Mouse (Mus musculus) natural killer cell, adult 2 months (primary cell): ENCODE data around the gene Adamts17.
A peak's percentile ranks its signal among the peaks of the same experiment; 100 is the strongest.

Experiments
- DNase-seq, 2 experiments: peaks; one replicate each; pipeline ENCODE4 v3.0.0; 2022; ENCODE audit warnings: low spot score in 2 of 2

The Adamts17 gene

GRCm38 (mm10) chr7:67072015-67072685 is 232.6 kb downstream of the Adamts17 start:
- no peak for DNase-seq

GRCm38 (mm10) chr7:67082751-67083150 is 243.2 kb downstream of the Adamts17 start:
- DNase-seq: no peak

- DNase-seq: no peak
Measured at GRCm38 (mm10) chr7:67087759-67088158, 248.2 kb downstream of the Adamts17 start.

- DNase-seq: no peak
Measured at GRCm38 (mm10) chr7:67097096-67097495, 257.6 kb downstream of the Adamts17 start.

- DNase-seq: no peak
Measured at GRCm38 (mm10) chr7:67101418-67101973, 262.0 kb downstream of the Adamts17 start.

- no peak for DNase-seq
Measured at GRCm38 (mm10) chr7:67110551-67111159, 271.1 kb downstream of the Adamts17 start.

- DNase-seq: peak; percentile 49
Measured at GRCm38 (mm10) chr7:67112495-67113216, 273.1 kb downstream of the Adamts17 start.

- peak in 1 of 2 experiments; percentile 4 for DNase-seq
Measured at GRCm38 (mm10) chr7:67114056-67114455, 274.5 kb downstream of the Adamts17 start.

GRCm38 (mm10) chr7:67115056-67115455 is 275.5 kb downstream of the Adamts17 start:
- DNase-seq: no peak

GRCm38 (mm10) chr7:67135140-67135539 is 295.6 kb downstream of the Adamts17 start:
- no peak for DNase-seq

GRCm38 (mm10) chr7:67142347-67143015 is 302.9 kb downstream of the Adamts17 start:
- no peak for DNase-seq

GRCm38 (mm10) chr7:67145748-67146147 is 306.2 kb downstream of the Adamts17 start:
- no peak for DNase-seq

GRCm38 (mm10) chr7:67146151-67146550 is 306.6 kb downstream of the Adamts17 start:
- DNase-seq: no peak

GRCm38 (mm10) chr7:67149707-67150106 is 310.2 kb downstream of the Adamts17 start:
- no peak for DNase-seq

- DNase-seq: no peak
Measured at GRCm38 (mm10) chr7:67152626-67153025, 313.1 kb downstream of the Adamts17 start.

- DNase-seq: no peak
Measured at GRCm38 (mm10) chr7:67162135-67162534, 322.6 kb downstream of the Adamts17 start.

GRCm38 (mm10) chr7:67168288-67168687 is 328.8 kb downstream of the Adamts17 start:
- DNase-seq: no peak

- no peak for DNase-seq
Measured at GRCm38 (mm10) chr7:67168763-67169569, 329.4 kb downstream of the Adamts17 start.

- DNase-seq: no peak
Measured at GRCm38 (mm10) chr7:67173522-67174195, 334.1 kb downstream of the Adamts17 start.

GRCm38 (mm10) chr7:67183786-67184185 is 344.3 kb downstream of the Adamts17 start:
- no peak for DNase-seq
